Mouse (Mus musculus) embryo, embryonic 10 days (tissue): Measurements from ENCODE around the gene Mtfr1l.

ENCODE experiments used
- DNase-seq: peaks from one replicate; pipeline ENCODE4 v3.0.0-alpha.2; 2015; ENCODE audit warnings: low spot score

The Mtfr1l gene

DNA sequence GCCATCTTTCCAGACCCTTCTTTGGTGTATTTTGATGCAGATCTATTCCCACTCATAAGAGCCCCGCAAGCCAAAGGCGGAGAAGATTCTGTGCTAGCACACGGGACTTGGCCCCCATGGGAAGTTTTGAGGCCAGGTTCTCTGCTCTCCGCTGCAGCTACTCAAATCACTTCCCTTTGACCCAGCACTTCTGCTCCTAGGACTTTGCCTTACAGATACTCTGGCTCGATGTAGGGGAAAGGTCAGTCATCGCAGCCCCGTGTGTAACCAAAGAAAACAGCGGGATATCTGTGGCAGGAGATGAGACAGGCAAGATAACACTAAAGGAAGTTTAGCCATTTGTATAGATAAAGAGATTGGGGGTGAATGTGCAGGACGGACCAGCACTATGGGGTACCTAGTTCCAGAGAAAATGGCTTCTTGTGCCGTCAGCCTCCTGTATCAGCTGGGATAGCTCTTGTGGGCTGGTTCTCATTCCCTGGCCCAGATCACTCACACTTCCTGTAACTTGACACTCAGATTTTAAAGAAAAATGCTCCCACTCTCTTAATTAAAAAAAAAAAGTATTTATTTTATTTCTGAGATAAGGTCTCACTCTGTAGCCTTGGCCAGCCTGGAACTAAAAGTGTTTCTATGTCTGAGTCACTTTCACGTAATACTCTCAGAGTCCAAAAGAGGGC, 45.1 kb downstream of the Mtfr1l start:
- DNase-seq: no peak

DNA sequence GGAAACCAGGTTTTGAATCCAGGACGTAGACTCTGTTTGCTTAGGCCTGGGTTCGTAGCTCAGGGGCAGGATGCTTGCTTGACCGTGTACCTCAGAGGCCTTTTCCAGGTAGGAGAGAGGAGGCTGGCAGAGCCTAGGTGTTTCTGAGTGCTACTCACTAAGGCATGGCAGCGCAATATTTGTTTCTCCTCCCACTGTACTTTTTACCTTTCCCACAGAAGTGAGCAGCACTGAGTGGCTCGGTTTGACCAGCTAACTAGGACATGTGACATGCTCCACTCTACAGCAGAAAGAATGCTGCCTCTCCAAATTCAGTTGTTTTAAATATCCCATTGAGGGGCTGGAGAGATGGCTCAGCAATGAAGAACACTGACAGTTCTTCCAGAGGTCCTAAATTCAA, 47.0 kb downstream of the Mtfr1l start:
- DNase-seq: no peak

DNA sequence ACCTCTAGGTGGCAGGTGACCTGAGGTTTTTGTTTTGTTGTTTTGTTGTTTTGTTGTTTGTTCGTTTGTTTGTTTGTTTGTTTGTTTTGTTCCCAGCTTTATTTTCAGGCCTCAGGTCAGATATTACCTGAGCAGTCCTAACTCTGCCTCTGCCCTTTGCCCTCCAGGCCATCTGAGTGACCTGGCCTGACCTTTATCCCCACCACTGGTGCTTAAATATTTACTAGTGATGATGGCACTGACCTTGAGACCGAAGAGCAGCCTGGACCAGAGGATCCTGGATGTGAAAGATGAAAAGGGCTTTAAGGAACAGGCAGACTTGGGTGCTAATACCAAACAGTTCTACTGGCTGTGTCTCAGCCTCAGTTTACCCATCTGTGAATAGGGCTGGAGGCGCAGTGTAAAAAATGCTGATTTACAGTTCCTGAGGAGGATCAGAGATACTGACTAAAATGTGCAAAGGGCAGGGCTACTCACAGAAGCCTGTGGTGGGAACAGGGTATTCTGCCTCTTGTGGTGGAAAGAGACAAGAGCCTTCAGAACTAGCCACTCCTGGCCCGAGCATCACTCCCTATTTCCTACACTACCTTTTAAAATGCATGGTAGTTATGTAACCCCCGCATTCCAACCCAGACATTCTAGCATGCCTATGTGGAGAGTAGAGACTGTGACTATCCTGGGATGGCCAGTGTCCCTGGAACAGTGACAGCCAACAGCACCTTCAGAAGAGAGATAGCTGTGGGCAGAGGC, 49.9 kb downstream of the Mtfr1l start:
- DNase-seq: no peak

DNA sequence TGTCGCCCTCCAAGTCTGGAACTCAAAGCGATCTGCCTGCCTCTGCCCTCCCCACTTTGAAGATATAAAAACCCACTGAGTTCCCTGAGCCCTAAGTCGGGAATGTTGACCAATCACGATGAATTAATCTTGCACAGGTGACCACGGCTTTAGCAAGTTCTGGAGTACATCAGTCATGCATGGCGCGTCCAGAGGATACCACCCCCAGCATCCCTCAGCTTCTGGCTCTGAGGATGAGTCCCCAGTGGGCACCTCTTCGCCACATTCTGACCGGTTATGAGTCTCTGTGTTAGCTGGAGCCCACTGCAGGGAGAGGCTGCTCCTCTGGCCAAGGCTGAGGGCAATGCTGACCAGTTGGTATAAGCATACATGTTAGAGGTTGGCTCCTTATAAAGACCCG, 51.0 kb downstream of the Mtfr1l start:
- DNase-seq: no peak

DNA sequence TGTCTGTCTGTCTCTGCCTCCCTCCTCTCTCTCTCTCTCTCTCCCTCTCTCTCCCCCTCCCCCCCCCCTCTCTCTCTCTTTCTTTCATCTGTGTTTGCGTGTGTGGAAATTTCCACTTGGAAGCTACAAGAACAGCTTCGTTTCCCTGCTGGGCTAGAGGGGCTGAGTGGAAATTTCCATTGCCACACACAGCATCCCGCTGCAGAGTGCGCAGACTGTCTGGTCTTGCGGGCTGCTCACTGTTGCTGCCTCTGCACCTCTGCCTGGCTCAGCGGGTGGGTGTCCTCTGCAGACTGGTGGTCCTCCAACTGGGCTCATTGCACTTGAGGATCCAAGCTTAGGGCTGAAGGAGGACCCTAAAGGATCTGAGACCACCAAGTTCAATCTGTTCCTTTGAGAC, 51.5 kb downstream of the Mtfr1l start:
- DNase-seq: no peak

DNA sequence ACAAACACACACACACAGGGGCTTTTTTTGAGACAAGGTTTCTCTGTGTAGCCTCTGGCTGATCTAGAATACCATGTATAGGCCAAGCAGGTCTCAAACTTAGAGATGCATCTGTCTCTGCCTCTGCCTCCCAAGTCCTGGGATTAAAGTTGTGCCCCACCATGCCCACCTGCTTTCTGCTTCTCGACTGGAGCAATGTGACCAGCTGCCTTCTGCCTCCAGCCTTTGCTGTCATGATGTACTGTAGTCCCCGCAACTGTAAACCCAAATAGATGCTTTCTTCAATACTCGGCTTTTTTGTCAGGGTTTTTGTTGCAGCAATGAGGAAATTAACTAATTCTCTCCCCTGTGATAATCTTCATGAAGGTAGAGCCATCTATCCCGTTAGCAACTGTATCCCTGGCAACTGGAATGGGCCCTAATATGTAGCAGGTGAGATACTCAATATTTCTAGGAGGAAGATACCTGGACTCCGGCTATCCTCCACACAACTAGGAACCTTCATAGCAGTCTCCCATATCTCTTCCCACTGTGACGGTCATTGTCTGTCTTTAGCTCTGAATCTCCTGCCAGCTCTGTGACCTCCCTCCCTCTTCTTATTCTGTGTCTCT, 52.0 kb downstream of the Mtfr1l start:
- no peak for DNase-seq

DNA sequence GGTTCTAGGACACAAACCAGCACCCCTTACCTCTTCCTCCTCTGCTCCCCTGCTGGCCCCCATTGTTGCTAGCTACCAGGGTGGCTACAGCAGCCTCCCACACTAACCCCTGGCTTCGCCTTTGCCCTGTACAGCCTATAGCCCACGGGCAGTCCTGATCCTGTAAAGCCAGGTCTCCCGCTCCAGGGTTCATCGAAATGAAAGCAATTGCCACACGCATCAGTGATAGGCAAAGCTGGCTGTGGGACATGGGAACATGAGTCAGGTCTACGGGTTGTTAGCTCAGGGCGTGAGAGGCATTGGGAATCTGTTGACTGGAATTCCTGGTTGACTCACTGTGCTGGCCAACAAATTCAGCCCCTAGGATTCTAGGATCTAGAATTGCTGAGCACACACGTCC, 52.7 kb downstream of the Mtfr1l start:
- no peak for DNase-seq

DNA sequence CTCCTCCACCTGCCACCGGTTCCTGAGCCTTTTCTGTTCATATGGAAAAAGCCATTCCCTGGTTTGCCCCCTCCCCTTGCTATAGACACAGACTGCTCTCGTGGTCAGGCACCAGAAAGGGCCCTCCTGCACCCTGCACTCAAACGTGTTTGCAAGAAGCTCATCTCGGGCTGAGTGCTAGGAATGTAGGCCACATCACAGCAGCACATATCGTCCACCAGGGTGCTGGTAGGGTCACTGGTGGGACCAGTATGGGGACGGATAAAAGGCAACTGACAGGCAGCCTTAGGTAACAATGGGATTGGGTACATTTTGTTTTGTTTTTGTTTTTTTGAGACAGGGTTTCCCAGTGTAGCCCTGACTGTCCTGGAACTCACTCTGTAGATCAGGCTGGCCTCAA, 53.9 kb downstream of the Mtfr1l start:
- DNase-seq: no peak

DNA sequence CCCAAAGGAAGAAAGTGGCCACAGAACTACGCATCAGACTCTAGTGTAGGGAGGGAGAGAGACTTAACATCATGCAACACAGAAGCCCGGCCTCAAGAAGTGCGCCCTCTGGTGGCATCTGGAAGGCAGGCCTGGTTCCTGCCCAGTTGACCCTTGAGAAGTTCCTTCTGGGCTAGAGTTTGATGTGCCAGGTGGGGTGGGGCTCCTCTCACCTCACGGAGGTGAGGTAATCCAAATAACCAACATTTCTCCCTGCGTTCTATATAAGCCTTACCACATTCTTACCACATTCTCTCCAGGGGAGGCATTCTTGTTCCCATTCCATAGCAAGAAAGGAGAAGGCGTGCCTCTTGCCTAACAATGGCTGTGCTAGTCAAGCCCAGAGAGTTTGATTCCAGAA, 54.3 kb downstream of the Mtfr1l start:
- peak; percentile 81 for DNase-seq

DNA sequence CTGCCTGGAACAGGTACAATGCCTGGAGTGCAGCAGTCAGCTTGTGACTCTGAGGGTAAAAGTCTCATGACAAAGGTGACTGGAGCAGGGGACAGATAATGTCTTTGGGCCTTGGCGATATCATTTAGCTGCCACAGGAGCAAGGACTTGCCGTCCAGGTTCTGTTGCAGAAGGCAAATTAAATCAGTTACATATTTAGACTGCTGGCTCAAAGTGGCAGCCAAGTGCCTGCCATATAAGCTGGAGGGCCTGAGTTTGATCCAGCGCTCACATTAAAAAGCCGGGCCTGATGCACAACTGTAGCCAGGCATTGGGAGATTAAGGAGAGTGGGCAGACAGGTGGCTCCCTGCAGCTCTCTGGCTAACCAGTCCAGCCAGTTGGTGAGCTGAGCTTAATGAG, 55.3 kb downstream of the Mtfr1l start:
- DNase-seq: no peak

DNA sequence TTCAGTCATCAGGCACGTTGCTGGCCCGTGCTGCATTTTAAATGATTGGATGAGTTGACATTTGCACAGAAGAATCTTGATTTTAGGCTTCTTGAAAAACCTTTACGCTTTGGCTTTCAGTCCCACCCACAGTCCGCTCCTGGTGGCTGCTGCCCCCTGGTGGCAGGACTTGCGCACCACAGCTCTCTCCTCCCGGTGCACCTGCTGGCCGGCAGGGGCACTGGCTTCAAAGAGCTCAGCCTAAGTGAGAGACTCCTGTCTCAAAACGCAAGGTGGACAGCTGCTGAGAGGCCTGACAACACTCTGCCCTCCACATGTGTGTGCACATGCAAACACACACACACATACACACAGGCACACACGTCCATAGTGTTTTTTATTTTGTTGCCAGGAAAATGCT, 57.2 kb downstream of the Mtfr1l start:
- DNase-seq: peak; percentile 89

DNA sequence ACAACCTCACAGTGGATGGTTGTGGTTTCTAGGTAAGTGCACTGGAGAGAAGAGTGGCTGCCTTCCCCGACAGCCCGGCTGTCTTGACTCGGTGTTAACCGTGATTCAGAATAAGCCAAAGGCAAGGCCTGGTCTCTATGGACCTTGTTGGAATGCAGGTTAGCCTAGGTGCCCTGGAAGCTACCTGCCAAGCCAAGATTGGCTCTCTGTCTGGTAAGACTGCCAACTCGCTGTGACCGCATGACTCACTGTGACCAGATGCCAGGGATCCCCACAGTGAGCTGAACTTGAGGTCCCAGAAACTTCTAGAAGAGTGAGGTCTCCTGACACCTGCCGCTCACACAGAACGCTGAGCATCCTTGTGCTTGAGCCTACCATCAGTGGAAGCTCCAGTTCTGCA, 58.3 kb downstream of the Mtfr1l start:
- DNase-seq: no peak
